Mouse (Mus musculus): ENCODE results near the gene Vmn1r213.

The Vmn1r213 gene

DNA sequence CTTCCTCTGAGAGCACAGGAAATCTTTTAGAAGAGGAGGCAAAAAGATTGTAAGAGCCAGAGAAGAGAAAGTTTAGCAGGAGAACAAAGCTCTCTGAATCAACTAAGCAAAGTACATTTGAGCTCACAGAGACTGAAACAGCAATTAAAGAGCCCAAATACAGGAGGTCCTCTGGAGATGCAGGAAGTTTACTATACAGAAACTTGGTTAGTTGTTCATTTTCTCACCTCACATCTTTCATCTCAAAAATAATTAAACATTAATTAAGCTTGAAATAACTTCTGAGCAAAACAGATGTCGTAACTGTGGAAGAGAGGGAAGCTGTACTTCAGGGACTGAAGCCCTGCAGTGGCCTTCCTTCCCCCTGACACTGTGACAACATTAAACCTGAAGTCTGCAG, at the start of gene Vmn1r213:
Vmn1r213 (plus strand) TSS at position 301 of the 400 bp plus-strand sequence.
- no peak for DNase-seq (ENCODE audit: extremely low read depth, low read depth)

DNA sequence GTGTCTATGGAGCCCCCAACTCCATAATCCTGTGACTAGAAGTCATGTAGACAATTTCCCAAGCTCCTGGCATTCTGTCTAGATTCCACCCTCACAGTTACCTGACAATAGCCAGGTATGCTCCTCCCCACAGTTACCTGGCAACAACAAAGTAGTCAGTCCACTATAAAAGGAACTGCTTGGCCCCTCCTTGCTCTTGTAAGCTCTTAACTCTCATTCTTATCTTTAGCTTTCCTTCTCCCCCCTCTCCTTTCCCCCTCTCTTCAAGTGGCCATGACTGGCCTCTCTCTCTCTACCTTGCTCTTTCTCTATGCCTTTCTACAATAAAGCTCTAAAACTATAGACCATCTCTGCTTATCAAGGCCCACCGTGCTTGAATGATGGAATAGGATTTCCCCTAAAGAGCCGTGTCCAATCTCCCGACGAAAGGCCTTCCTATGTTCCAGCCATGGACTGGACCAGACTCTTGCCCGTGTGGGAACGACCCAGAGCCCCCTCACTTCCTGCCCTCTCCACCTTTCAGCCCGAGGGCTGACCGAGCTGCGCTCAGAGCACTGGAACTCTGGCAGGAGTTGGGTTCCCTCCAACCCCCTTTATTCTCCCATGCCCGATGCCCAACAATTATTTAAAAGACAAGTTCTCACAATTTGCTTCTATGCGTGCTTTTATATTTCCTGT, 17.1 kb upstream of the Vmn1r213 start:
- DNase-seq (ENCODE audit: extremely low read depth, low read depth), result no peak

DNA sequence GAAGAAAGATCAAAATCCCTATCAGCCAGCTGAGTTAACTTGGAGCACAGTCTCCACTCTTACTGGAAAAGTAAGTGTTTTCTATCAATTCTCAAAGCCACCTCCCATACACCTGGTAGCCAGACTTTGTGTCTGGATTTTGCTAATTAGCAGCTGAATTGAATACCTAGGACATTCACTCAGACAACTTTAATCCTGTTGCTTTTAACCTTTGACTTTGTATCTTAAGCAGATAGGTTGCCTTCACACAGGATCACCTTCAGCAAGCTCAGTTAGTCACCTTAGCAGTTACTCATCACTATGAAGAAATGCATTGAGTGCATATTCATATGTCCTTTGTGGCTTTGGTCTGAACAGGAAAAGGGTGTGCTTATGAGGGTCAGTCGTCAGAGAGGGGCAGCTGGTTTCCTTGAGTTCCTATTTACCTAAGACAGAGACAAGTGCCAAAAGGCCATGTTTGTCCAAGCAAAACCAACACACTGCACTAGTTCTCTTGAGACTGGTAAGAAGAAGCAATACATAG, 15.2 kb upstream of the Vmn1r213 start:
- no peak for DNase-seq (ENCODE audit: extremely low read depth, low read depth)

DNA sequence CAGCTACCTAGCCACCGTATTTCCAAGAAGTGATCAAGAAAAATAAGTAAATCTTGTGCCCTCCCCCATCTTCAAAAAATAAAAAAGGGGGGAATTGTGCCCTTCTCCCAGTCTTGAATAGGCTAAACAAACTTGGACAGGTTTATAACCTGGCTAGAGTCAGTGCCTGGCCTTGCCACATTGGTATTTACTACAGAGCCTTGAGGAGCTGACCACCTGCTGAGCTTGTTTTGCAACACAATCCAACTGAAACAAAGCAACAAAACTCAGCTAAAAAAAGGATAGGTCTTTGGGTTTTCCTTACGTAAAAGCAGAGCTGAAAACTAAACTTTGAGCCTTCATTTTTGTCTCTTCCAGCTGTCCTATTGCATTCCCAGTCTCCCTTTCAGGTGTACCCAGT, 14.7 kb upstream of the Vmn1r213 start:
- no peak for DNase-seq (ENCODE audit: extremely low read depth, low read depth)

DNA sequence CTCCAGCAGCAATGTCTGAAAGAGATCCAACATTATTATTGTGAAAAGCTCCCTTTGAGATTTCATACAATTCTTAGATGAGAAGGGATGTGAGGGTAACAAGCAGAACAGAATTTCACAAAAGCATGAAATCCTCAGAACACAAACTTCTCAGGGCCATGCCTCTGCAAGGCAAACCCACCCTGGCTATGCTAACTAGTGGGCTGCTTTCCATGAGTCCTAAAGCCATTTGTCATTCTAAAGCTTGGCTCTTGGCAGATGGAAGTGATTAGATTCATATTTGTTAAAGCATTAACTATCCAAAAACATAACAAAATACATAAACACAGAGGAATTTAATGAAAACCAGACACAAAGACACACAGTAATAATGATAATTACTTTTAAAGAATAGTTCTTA, 10.7 kb downstream of the Vmn1r213 start:
- DNase-seq (ENCODE audit: extremely low read depth, low read depth), result no peak

DNA sequence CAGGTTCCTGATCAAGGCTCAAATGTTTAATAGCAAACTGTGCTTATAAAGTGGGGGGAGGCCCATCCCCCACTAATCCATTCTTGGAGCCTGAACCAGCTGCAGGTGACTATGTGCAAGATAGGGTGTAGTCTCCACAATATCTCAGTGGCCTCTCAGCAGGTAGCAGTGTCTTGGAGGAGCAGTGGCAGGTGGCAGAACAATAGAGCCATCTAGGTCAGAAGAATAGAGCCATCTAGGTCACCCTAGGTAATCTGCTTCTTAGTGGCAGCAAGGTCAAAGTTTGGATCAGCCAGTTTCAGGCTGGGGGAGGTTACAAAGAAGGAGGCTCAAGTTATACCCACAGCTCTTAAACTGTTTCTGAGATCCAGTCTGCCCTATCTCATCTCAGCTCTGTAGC, 17.4 kb downstream of the Vmn1r213 start:
- no peak for DNase-seq (ENCODE audit: extremely low read depth, low read depth)

DNA sequence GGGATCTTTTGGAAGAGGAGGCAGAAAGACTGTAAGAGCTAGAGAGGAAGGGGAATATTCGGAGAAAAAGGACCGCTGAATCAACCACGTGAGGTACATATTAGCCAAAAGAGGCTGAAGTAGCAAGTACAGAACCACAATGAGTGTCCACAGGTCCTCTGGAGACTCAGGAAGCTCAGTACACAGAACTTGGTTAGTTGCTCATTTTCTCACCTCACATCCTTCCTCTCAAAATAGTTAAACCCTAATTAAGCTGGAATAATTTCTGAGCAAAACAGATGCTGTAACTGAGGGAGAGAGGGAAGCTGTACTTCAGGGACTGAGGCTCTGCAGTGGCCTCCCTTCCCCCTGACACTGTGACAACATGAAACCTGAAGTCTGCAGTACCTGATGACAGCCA, 22.7 kb downstream of the Vmn1r213 start, which contains the start of gene Vmn1r214:
Vmn1r214 (plus strand) TSS at position 301 of the 400 bp plus-strand sequence.
- no peak for DNase-seq (ENCODE audit: extremely low read depth, low read depth)

DNA sequence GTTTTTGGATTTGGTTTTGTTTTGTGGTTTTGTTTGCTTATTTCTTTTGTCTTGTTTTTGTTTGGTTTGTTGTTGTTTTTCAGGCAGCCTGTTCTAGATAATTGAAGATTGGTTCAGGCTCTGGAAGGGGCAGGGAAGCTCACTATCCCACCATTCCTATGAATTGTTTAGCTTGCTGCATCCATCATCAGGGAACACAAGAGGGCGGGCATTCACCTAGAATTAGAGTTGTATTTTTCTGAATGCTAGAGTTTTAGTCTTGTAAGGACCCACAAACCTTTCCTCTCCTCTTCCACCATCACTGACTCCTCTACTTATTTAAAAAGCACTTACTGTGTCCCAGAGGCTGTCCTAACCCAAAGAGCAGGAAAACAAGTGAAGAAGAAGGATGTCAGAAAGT, 50.3 kb downstream of the Vmn1r213 start:
- DNase-seq (ENCODE audit: extremely low read depth, low read depth), result no peak
